Mouse (Mus musculus) 3T3-L1 (cell line): ENCODE measurements around the gene Enho.
A peak's percentile ranks its signal among the peaks of the same experiment; 100 is the strongest.

Experiments used
- DNase-seq: peaks from one replicate; pipeline ENCODE4 v3.0.0-alpha.2; 2015; ENCODE audit warnings: low read depth, low spot score

Gene Enho

GRCm38 (mm10) chr4:41663614-41664013 lies 23.5 kb upstream of the Enho start:
- DNase-seq, result no peak

GRCm38 (mm10) chr4:41662723-41663122 lies 22.6 kb upstream of the Enho start:
- no peak for DNase-seq

- no peak for DNase-seq
These were observed 20.8 kb upstream of the Enho start for GRCm38 (mm10) chr4:41660851-41661430.

- DNase-seq, result no peak
These were observed 19.4 kb upstream of the Enho start for GRCm38 (mm10) chr4:41659556-41659955.

GRCm38 (mm10) chr4:41658566-41659384 lies 18.7 kb upstream of the Enho start:
- no peak for DNase-seq

- DNase-seq, result no peak
These were observed 15.4 kb upstream of the Enho start for GRCm38 (mm10) chr4:41655525-41655924.

- peak; percentile 48 for DNase-seq
These were observed 14.1 kb upstream of the Enho start for GRCm38 (mm10) chr4:41654217-41654616.

GRCm38 (mm10) chr4:41653730-41654129 lies 13.6 kb upstream of the Enho start:
- no peak for DNase-seq

- DNase-seq, result peak; percentile 74
These were observed 13.2 kb upstream of the Enho start for GRCm38 (mm10) chr4:41653296-41653695.

GRCm38 (mm10) chr4:41648627-41649026 lies 8.5 kb upstream of the Enho start:
- DNase-seq, result no peak

GRCm38 (mm10) chr4:41648157-41648556 lies 8.0 kb upstream of the Enho start:
- DNase-seq, result no peak

GRCm38 (mm10) chr4:41645488-41645887 lies 5.4 kb upstream of the Enho start:
- DNase-seq, result peak; percentile 47

- DNase-seq, result no peak
These were observed 1.2 kb upstream of the Enho start for GRCm38 (mm10) chr4:41641199-41641822.

GRCm38 (mm10) chr4:41639214-41639841 lies 796 bp downstream of the Enho start:
- no peak for DNase-seq

GRCm38 (mm10) chr4:41638828-41639213 lies 1.3 kb downstream of the Enho start:
- DNase-seq, result no peak

- no peak for DNase-seq
These were observed 1.9 kb downstream of the Enho start for GRCm38 (mm10) chr4:41638186-41638731.

GRCm38 (mm10) chr4:41636882-41637635 lies 3.1 kb downstream of the Enho start:
- DNase-seq, result no peak

GRCm38 (mm10) chr4:41636366-41636765 lies 3.8 kb downstream of the Enho start:
- DNase-seq, result peak; percentile 51

GRCm38 (mm10) chr4:41635906-41636305 lies 4.2 kb downstream of the Enho start:
- no peak for DNase-seq

- DNase-seq, result no peak
These were observed 4.9 kb downstream of the Enho start for GRCm38 (mm10) chr4:41635224-41635623.

- no peak for DNase-seq
These were observed 5.5 kb downstream of the Enho start for GRCm38 (mm10) chr4:41634631-41635030.
